Mouse (Mus musculus) ES-Bruce4 (cell line): ENCODE measurements around the gene Bmp2k.

ENCODE experiments used
- CTCF ChIP-seq: IDR thresholded peaks from one replicate; pipeline ENCODE4 v1.8.1; 2011; ENCODE audit warnings: low read depth, low read length
- EP300 ChIP-seq: IDR thresholded peaks from 2 replicates; pipeline ENCODE4 v1.6.1; 2011; ENCODE audit warnings: low read depth, low read length; ENCODE audit not compliant: insufficient read depth
- POLR2A ChIP-seq: IDR thresholded peaks from one replicate; pipeline ENCODE4 v1.8.1; 2011; ENCODE audit warnings: low read length; ENCODE audit not compliant: insufficient read depth

GRCm38 (mm10) chr5:96970472-96970848 lies 27.0 kb upstream of the Bmp2k start:
- TF ChIP-seq CTCF (no peak), POLR2A (no peak), EP300 (no peak)
